Mouse (Mus musculus): ENCODE results near the gene Zgrf1.

The Zgrf1 gene

DNA sequence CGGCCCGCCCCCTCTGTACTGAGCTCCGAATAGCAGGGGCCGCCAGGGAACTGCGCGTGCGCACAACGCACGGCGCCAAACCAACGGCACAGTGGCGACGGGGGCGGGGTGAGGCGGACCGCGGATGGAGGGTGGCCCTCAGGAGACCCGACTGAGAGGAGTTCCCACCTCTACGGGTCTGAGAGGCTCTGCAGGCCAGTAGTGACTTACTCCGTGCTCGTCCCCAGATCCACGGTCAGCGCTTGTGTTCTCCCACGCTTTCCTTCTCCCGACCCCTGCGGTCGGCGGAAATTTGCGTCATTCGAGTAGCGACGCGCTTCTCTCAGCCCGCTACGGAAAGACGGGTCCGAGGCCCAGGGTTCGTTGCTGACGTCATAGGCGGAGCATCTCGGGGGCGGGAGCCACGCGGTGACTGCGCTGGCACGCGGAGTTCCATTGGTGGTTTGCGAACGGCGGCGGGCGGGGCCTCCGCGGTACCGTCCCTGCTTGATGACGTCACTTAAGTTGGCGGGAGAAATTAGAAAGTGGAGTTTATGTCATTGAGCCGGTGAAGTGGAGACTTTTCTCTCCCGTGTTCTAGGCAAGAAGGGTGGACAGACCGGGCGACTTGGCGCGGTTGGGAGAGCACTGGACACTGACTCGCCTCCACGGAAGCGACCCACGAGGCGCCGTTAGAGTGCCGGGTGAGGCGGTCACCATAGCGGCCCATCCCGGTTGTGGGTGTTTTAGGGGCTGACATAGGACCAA is at the start of gene Zgrf1, which contains the start of gene Larp7:
Zgrf1 (plus strand) TSS at position 517 of the 747 bp plus-strand sequence.
Larp7 (minus strand) TSS at position 377 of the 747 bp plus-strand sequence.
- DNase-seq, result peak; percentile 99

DNA sequence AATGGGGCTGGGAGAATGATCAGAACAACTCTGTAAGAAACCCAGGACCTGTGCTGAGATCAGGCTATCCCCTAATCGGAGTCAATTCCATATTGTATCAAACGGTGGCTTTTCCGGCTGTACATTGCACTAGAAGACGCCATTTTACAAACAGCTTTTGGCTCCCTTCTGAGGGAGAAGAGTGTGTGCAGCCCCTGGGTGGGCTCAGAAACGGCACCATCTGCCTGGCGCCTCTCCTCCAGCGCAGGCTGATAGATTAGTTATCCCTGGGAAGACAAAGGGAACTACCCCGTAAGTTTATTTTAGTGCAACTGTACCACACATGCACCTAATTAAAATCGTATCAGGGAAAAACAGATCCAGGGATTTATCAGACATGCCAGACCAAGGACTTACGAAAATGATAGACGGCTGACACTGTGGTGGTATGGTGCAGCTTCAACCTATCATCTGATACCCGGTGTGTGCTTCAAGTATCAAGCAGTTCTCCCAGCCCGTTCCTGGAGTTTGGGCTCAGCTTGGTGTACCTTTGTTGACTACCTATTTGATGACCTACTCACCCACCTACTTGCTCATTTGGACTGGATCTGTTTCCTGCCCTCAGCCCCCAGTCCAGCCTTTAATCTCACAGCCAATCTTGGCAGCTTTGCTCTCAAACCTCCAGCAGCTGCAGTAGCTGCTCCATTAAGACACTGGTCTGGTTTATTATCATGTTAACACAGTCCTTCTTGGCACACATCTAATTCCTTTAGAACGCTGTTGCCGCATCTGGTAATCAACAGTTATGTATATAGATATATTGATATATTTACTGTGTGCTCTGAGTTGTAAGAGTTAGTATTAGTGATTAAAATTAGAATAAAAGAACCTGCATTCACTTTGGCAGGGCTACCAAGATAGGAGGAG is 45.2 kb upstream of the Zgrf1 start:
- no peak for DNase-seq

DNA sequence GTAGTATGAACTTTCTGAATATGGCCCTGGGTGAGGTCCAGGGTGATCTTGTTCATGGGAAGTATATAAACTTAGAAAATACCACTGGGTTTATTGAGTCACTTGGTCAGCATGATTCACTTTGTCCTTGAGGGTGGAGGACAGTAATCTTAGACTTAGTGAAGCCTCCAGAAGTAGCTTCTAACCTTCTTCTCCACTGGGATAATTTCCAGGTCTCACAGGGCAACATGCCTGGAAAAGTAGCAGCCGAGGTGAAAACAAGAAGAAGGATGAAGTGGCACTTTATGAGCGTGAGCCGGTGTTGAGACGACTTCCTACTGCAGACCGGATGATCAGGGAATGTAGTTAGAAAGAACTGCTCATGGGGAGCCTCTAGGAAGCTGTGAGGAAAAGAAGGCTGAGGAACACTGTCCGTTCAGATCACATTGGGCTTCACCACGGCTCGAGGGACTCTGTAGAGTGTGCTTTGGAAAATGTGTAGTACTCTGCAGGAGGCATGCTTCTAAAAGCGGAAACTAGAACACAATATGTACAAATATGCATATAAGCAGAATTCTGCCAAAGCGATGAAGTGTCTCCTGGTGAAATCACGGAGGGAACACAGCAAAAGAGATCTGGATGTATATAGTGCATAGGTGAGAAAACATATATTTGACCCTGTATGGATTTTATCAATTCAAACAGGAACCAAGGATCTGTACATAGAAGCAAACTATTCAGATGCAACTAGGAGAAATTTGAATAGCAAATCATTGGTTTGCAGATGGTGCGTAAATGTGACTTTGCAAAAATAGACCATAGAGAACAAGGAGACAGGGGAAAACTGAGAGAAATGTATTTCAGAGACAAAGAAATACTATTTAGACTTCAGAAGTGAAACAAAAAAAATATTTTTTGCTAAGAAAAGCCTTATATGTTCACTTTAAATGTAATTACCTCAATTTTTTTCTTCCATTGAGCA is 41.2 kb upstream of the Zgrf1 start:
- no peak for DNase-seq

DNA sequence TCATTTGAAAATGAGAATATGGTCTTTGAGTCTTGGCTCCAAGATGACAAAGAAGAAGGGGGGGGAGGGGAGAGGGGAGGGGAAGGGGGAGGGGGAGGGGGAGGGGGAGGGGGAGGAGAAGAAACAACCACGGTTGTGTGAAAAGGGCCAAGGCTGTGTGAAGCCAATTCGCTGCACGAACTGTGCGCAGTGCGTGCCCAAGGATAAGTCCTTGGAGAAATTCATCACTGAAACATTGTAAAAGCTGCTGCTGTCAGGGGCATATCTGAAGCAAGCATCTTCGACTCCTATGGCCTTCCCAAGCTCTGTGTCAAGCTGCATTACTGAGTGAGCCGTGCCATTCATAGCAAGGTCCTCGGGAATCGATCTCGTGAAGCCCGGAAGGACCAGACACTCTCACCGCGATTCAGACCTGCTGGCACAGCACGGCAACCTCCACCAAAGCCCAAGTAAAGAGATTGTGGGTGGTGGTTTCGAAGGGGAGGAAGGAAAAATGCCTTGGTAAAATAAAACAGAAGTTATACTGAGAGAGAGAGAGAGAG is 40.4 kb upstream of the Zgrf1 start:
- DNase-seq, result no peak

DNA sequence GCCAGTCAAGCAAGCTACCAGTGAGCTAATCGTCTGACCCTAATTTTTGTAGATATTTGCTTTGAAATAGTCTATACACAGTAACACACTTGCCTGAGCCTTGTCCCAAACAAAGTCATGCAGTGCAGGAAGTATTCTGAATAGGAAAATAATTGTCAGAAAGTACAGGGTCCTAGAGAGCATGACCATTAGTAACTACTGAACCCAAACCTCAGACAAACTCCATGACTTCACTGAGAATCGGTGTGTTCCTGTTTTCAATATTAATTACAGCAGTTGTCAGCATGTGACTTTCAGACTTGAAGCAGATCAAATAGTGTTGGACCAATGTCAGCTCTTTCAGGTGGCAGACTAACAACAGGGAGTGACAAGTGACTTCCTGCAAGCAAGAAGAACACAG is 39.6 kb upstream of the Zgrf1 start:
- no peak for DNase-seq

DNA sequence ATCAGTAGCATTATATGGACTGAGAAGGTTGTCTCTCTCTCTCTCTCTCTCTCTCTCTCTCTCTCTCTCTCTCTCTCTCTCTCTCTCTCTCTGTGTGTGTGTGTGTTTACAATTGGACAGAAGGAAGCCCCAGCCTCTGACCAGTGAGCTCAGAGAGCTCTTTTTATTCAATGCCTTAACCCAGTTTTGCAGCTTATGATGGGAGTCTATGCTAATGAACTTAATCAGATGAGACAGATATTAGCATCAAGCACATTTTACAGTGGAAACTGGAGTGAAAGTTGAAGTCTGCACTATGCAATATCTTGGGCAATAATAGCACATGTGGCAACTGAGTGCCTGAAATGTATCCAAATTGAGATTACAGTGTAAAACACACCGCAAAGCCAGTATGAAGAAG is 38.0 kb upstream of the Zgrf1 start:
- DNase-seq, result no peak

DNA sequence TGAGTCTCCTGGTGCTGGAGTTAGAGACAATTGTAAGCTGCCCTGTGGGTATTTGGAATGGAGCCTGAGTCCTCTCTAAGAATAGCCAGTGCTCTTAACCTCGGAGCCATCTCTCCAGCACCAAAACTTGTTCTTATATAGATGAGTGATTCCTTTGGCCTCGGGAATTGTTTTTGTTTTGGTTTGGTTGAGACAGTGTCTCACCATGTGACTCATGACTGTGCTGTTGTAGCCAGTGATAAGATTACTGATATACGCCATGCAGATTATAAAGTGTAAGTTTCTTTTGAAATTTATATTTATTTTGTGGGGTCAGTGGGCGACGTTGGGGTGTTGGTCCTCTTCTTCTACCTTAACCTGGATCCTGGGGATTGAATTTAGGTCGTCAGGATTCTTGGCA is 33.0 kb upstream of the Zgrf1 start:
- no peak for DNase-seq

DNA sequence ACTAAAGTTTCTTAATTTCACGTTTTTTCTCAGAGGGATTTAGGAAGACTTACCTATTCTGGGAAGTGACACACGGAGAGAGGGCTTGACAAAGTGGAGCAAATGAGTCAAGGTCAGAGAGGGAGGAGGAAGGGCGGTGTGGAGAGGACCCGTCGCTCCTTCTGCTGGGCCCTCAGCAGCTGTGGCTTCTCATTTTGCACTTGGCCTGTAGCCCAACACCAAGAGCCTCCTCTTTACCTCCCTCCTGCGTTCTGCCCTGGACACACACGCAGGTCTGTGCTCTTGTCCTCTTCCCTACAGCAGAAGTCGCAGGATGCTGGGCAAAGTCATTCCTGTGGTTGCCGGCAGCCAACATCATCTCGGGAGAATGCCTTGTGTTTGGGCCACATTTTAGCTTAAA is 32.1 kb upstream of the Zgrf1 start:
- DNase-seq, result no peak

DNA sequence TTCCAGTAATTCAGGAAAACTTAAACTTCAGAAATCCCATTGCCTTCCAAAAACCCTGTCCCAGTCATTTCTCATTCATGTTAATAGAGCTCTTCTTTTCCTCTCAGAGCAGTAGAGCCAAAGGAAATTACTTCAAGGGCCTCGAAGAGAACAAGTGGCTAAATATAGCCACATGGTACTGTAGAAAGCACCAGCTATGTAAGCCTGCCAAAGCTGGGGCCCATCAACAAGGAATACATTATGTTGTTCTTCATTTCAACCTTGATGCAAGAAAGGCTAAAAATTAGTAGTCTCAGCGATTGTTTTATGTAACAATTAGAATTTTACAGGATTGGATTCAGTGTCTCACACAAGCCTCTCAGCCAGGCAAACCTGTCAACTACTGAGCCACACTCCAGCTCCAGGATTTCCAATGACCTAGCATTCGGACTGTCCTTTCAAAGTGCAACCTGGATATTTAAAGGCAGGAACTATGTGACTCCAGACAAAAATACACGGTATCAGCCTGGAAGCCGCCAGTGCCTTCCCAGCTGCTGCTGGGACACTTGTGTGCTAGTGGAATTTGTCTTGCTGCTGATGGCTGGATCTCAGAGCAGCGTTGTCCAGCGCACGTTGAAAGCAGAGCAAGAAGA is 28.0 kb upstream of the Zgrf1 start:
- DNase-seq, result no peak

DNA sequence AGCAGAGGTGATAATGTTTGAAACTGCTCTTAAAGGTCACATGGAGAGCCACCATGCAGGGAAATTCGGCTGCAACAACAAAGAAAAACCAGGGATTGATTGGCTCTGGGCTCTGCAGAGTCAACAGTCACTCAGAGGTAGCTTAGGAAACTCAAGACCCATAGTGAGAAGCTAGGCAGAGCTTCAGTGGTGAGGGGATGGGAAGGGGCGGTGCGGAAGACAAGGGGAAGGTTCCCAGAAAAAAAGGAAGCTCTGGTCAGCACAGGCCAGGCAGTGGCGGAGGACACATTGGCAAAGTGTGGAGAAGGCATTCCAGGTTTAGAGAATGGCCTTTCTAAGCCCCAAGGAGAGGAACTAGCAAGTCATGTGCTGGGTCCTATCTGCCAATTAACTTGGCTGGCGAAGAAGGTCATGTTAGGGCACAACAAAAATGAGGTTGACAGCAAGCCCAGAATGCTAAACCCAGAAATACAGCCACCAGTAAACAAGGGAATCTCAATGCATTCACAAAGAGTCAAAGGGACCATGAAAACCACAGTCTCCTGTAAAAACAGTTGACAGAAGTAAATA is 25.7 kb upstream of the Zgrf1 start:
- no peak for DNase-seq

DNA sequence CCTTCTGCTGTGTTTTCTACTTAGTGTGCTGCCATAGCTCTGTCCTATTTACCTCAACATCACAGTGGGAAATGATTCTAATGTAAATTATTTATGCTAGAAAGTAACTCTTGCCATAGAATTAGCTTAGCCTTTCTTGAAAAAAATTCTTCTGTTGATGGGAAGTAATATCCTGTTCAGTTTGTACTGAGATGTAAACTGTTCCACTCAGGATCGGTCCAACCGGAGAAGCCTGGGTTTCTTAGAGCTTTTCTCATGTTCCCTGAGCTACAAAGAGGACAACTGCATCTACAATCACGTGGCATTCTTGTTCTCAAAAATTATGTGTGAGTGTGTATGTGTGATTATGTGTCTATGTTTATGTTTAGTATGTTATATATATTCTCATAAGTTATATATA is 24.1 kb upstream of the Zgrf1 start:
- no peak for DNase-seq

DNA sequence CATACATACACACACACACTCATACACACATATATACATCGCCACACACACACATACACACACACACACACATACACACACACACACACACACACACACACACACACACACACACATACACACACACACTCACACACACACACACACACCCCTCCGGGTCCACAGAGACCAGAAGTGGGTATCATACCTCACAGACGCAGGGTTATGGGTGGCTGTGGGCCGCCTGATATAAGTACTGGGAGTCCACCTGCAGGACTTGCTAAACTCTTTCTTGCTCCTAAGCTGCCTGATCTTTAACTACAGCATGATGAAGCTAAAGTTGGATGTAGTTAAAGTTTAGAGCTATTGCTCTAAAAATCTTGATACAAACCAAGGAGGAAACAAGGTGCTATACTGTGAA is 23.5 kb upstream of the Zgrf1 start:
- no peak for DNase-seq

DNA sequence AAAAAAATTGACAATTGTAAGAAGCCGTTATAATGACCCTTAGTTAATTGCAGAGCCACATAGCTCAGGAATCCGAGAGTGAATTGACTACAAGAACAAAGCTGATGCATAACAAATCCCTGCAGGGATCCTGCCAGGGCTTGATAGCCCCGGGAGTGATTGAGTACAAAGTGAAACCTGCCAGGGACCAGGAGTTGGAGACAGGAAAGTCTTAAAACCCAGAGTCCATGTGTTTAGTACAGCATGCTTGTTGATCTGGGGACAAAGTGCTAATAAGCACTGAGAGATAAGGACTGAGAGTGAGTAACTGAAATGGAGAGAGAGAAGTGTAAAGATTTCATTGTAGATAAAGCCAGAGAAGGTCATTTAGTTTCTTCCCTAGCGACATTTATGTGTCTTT is 23.0 kb upstream of the Zgrf1 start:
- DNase-seq, result no peak

DNA sequence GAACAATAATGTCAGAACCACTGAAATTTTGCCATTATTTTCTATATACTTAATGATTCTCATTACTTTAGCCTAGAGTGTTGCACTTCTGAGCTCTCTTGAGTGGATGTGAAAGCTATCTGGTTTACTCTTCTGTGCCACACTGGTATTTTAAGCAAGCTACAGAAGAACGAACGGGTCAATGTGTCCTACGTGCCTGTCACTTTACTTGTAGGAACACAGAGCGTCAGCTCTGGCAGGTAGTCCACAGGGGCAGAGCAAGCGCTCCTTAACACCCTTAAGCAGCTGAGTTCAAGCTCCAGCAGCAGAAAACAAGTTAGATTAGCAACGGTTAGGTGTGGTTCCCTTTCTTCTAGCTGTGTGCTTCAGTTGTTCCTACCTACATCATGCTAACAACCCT is 14.1 kb upstream of the Zgrf1 start:
- DNase-seq, result no peak

DNA sequence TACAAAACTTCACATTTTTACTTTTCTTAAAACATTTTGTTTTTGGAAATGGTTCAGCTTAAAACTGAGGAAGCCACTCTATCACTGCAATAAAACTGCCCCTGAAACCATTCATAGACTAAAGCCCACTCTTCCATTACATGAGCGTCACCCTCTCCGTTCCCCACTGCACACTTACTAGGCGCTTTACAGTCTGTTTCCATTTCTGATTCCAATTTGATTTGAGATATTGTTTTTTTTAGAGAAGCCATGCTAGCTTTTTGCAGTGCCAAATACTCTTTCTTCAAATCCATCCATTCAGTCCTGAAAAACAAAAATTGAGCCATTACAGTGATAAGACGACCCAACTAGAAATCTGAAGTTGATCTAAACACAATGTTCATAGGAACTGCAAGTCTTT is 9.3 kb upstream of the Zgrf1 start:
- DNase-seq, result no peak

DNA sequence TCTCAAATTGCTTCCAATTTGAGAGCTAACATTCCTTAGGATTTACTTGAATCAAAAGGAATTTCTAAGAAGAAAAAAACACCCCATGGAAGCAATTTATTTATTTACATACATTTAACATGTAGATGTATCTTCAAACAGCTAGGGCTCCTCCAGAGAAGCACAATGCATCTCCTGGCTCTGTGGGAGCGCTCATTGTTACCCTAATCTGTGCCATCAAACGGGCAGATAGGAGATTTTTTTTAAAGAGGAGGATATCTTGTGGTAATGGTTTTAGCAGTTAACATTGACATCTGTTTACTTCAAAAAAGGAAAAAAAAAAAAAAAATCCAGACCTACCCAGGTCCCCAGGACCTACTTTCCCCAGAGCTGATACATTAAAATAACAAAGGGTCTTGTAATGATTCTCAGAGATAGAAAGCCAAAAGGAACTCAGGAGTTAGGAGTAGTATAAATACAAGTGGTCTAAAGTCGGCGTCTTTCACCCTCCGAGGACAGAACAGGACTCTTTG is 8.6 kb upstream of the Zgrf1 start:
- no peak for DNase-seq

DNA sequence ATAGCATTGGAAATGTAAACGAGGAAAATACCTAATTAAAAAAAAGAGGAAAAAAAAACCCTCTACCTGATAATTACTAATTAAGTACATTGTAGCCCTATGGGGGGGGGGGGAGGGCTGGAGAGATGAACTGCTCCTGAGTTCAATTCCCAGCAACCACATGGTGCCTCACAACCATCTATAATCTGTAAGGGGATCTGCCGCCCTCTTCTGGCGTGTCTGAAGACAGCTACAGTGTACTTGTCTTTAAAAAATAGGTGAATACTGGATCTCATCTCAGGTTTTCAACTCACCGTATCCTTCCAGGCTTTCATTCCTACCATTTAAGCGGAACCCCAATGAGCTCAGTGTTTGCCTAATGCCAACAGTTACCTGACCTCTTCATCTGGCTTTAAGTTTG is 5.4 kb upstream of the Zgrf1 start:
- peak; percentile 54 for DNase-seq

DNA sequence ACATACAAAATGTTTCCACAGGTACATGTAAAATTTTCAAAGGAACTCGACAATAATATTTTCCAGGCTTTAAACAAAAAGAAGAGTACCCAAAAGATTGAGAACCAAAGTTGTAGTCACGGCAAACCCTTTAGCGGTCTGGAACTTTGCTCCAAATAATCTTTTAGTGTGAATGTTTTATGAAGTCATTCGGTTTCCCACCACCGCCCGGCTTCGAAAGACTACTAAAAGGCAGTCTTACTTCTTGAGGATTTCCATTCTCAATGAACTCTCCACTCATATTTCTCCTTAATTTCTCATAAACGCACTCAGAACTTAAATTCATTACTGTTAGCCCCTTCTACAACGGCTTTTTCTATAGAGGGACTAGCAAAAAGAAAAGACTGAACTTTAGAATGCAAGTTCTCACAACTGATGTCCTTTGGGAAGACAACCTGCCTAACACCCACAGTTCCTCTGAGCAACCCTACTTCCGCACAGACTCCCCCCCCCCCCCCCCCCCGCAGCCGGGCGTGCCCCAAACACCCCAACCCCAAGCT is 786 bp upstream of the Zgrf1 start:
- peak; percentile 51 for DNase-seq

DNA sequence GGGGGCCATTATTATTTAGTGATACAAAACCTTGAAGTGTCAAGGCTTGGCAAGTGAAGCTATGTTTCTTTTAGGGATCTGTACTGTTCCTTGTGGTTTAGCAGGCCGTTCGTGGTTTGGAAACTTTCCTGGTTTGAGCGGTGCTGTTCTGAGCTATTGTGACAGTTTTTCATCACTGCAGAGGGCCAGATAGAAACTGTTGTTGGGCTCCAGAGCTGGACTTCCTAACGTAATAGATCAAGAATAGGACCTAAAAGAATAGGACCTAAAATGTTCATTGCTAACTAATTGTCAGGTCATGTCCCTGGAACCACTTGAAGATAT is 393 bp downstream of the Zgrf1 start:
- no peak for DNase-seq

DNA sequence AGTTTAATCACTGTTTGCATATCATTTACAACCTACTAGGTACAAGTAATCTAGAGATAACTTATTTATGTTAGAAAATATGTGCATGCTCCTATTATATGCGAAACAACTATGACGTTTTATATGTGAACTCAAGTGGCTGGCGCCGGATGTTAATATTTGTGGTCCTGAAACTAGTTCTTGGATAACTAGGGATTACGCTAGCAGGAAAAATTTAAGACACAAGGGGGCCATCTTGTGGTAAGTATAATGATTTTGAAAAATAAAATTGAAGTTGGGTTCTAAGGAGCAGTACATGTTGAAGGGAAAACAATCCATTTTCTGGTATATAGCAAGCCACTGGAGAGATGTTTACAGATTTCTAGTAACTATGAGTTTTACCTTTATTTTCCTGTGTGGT is 1.4 kb downstream of the Zgrf1 start:
- DNase-seq, result no peak

DNA sequence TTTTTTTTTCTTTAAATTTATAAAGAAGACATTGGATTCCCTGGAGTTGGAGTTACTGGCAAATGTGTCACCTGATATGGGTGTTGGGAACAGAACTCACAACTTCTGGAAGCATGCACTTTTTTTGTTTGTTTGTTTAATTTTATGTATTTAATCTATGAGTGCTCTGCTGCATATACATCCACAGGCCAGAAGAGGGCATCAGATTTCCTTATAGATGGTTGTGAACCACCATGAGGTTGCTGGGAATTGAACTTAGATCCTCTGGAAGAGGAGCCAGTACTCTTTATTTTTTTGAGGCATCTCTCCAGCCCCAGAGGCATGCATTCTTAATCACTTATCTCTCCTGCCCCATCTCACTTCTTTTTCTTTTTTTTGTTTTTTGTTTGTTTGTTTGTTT is 4.9 kb downstream of the Zgrf1 start:
- DNase-seq, result no peak

DNA sequence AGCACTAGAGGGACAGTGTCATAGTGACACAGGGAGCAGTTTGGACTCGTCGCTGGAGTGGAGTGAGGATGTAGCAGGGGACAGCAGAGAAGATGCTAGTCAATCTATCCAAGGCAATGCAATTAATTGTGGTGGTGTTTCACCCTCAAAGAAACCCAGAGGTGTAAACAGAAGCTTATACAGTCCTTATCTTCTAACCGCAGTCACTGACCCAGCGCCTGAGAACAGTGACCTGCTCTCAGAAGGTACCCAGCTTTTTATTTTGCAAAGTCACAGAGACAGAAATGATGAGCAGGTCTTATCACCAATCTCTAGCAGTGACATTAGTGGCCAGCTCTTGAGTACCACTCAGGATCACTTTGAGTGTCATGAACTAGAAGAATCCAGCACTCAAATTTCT is 9.7 kb downstream of the Zgrf1 start:
- DNase-seq, result no peak
